In the genomic region with DNA sequence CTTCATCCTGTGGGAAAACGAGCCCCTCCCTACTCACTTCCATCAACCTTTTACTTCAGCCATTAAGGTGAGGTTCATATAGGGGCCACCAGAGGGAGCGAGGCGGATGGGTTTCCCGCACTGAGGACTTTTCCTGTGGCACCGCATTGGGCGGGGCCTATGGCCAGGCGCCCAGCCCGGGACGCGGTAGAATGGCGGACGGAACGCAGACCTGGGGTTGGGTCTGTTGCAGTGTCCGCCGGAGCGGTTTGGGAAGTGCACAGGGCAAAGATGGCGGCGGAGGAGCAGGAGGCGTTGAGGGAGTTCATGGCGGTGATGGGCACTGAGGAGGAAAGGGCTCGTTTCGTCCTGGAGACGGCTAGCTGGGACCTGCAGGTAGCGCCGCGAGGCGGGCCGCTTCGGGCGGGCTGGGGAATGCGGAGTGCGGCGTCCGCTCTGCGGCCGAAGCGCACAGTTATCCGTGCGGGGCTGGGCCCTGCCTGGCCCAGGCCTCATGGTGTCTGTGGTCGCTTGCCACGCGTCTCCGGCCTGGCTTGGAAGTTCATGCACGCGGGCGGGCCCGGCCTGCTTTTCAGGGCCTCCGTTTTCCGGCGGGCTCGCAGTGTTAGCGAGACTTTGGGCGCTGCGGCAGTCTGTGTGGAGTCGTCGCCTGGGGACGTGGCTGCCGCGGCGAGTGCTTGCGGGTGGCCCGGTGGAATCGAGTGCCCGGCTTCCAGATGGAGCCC, we compare ENCODE assay signal across 8 mouse cellular contexts.
A peak's percentile ranks its signal among the peaks of the same experiment; 100 is the strongest.
DNase-seq lines count a peak whose midpoint lies in the region; ATAC-seq and TF ChIP-seq lines count a peak whose summit lies in the region.
"Not testable (repeated sequence)": the region's sequence is repeated elsewhere in the genome, so short reads cannot be mapped to it uniquely, and the experiment has no call there.

No protein-coding gene starts in this region.

- H3K27ac ChIP-seq in bone marrow, adult 2 months (ENCODE audit: control insufficient read depth, insufficient read depth, low read depth, low read length, poor library complexity) = peak overlapping the region; percentile 51; the same call in 1 of the 2 replicates
- peak overlapping the region; percentile 52 for H3K27ac ChIP-seq in heart, embryonic 12.5 days (ENCODE audit: poor library complexity, severe bottlenecking)
- peak overlapping the region; percentile 84 for H3K27ac ChIP-seq in kidney, embryonic 15.5 days
- H3K27ac ChIP-seq in limb, embryonic 14.5 days (replicated peaks; ENCODE audit: low read depth, low read length) = peak overlapping the region; percentile 86
- peak overlapping the region; percentile 74 for H3K27ac ChIP-seq in midbrain, embryonic 16.5 days (ENCODE audit: low read length)

- not testable (repeated sequence) for H3K36me3 ChIP-seq in heart, embryonic 12.5 days; kidney, embryonic 15.5 days; limb, embryonic 14.5 days (ENCODE audit: control insufficient read depth, insufficient read depth, low read length); midbrain, embryonic 16.5 days (ENCODE audit: control insufficient read depth, insufficient read depth, low read length)

- H3K9ac ChIP-seq in heart, embryonic 12.5 days = peak overlapping the region; percentile 79
- peak overlapping the region; percentile 87 for H3K9ac ChIP-seq in kidney, embryonic 15.5 days
- peak overlapping the region; percentile 88 for H3K9ac ChIP-seq in limb, embryonic 14.5 days (ENCODE audit: low read depth, low read length, severe bottlenecking)
- H3K9ac ChIP-seq in midbrain, embryonic 16.5 days (ENCODE audit: low read depth, low read length) = peak overlapping the region; percentile 73

- peak; percentile 84 for DNase-seq in 3134 (ENCODE audit: extremely low read depth, insufficient read length, low spot score)
- DNase-seq in limb, embryonic 14.5 days (ENCODE audit: low spot score) = peak; percentile 2
- DNase-seq in spleen, postnatal 14 days (ENCODE audit: low spot score in 2 of 2) = peak; percentile 82

- H3K4me1 ChIP-seq in bone marrow, adult 2 months (ENCODE audit: control insufficient read depth, insufficient read depth, low read length); heart, embryonic 12.5 days (replicated peaks); kidney, embryonic 15.5 days; limb, embryonic 14.5 days (ENCODE audit: control insufficient read depth, insufficient read depth, low read length); midbrain, embryonic 16.5 days (ENCODE audit: control insufficient read depth, insufficient read depth, low read length): not testable (repeated sequence)

- H3K9me3 ChIP-seq in heart, embryonic 12.5 days (replicated peaks); kidney, embryonic 15.5 days (replicated peaks); limb, embryonic 14.5 days (ENCODE audit: control insufficient read depth, low read length); midbrain, embryonic 16.5 days (replicated peaks; ENCODE audit: control insufficient read depth, low read length, poor library complexity, severe bottlenecking): not testable (repeated sequence)

- peak; percentile 100 for ATAC-seq in erythroblast, adult 5-6 weeks (replicated peaks; ENCODE audit: low FRiP score, poor library complexity, severe bottlenecking)
- peak; percentile 99 for ATAC-seq in heart, embryonic 12.5 days (ENCODE audit: insufficient number of reproducible peaks, low FRiP score)
- peak; percentile 100 for ATAC-seq in kidney, embryonic 15.5 days (replicated peaks; ENCODE audit: low FRiP score)
- ATAC-seq in limb, embryonic 14.5 days (ENCODE audit: low FRiP score, low read depth) = peak; percentile 100
- ATAC-seq in midbrain, embryonic 16.5 days = peak; percentile 100

- peak overlapping the region; percentile 67 for H3K4me2 ChIP-seq in heart, embryonic 12.5 days
- H3K4me2 ChIP-seq in kidney, embryonic 15.5 days = peak overlapping the region; percentile 54
- H3K4me2 ChIP-seq in limb, embryonic 14.5 days (replicated peaks; ENCODE audit: low read depth, low read length, severe bottlenecking) = not testable (repeated sequence)
- H3K4me2 ChIP-seq in midbrain, embryonic 16.5 days (ENCODE audit: low read length) = peak overlapping the region; percentile 42

- H3K27me3 ChIP-seq in heart, embryonic 12.5 days (replicated peaks); kidney, embryonic 15.5 days; limb, embryonic 14.5 days (ENCODE audit: control insufficient read depth, insufficient read depth, low read length); midbrain, embryonic 16.5 days (ENCODE audit: control insufficient read depth, insufficient read depth, low read depth, low read length): not testable (repeated sequence)

- TF ChIP-seq CTCF in bone marrow, adult 2 months (IDR thresholded peaks at IDR 0.05; ENCODE audit: control insufficient read depth, insufficient read depth, low read length) = peak; percentile 42; the same call in 1 of the 2 replicates

- not testable (repeated sequence) for H3K4me3 ChIP-seq in bone marrow, adult 2 months (replicated peaks; ENCODE audit: control insufficient read depth, low read depth, low read length)
- peak overlapping the region; percentile 55 for H3K4me3 ChIP-seq in heart, embryonic 12.5 days
- peak overlapping the region; percentile 61 for H3K4me3 ChIP-seq in kidney, embryonic 15.5 days (replicated peaks)
- peak overlapping the region; percentile 57 for H3K4me3 ChIP-seq in limb, embryonic 14.5 days (replicated peaks; ENCODE audit: low read length)
- H3K4me3 ChIP-seq in midbrain, embryonic 16.5 days (ENCODE audit: low read depth, low read length) = peak overlapping the region; percentile 48

- 7% methylated on average over 64 of the region's 64 CpGs for WGBS in bone marrow, adult 2 months
- 4% methylated on average over 64 of the region's 64 CpGs for WGBS in heart, embryonic 12.5 days
- 5% methylated on average over 64 of the region's 64 CpGs for WGBS in kidney, embryonic 15.5 days
- WGBS in limb, embryonic 14.5 days = 6% methylated on average over 51 of the region's 64 CpGs
- WGBS in midbrain, embryonic 16.5 days = 14% methylated on average over 60 of the region's 64 CpGs

- peak; percentile 4; the same call in 1 of the 2 replicates for TF ChIP-seq POLR2A in bone marrow, adult 2 months (IDR thresholded peaks at IDR 0.05; ENCODE audit: borderline replicate concordance, control insufficient read depth, low read depth, low read length)
- not testable (repeated sequence) for TF ChIP-seq POLR2A in limb, embryonic 14.5 days (IDR thresholded peaks at IDR 0.05; ENCODE audit: borderline replicate concordance, extremely low read depth, insufficient read depth, insufficient read length)

Comparison
In these comparisons a context has a peak if more than half of its experiments do, and no peak if none do; other contexts are left out.
1. DNase-seq: peak in every context shown above with its lines; median percentile 84 in 3134; 82 in spleen, postnatal 14 days; 2 in limb, embryonic 14.5 days.